Comparison of ENCODE assay signal across 25 mouse cellular contexts in the genomic region with DNA sequence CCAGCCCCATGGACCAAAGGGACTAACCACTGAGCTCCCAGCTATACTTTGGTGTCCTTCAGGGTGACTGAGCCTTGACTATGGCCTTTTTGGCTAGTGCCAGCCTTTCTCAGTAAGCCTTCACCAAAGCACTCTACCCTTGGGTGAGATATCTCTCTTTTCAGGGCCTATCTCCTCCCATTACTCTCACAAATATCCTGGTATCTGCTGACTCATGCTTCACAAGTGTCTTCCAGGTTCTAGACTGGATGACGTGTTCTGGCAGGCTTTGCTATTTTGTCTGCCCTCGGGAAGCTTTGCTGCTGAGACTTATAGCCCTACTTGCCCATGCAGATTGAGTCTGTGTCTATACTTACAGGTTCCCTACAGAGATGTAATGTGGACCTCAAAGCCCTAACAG.
"Had no signal": no experiment of that assay in that cellular context is flagged by ENCODE, and none has a peak within 500 bp of the region (broad histone marks: within the 10 kb centered on the region; RNA-seq: fewer than 3 reads in every experiment).

No protein-coding gene starts in this region.

- H3K4me2 ChIP-seq: heart, embryonic 12.5 days; hindbrain, embryonic 12.5 days; hindbrain, embryonic 14.5 days; intestine, embryonic 15.5 days; limb, embryonic 12.5 days; liver, embryonic 11.5 days; liver, embryonic 13.5 days had no signal

- H3K4me3 ChIP-seq: heart, embryonic 10.5 days; heart, embryonic 12.5 days; hindbrain, embryonic 10.5 days; hindbrain, embryonic 12.5 days; intestine, embryonic 15.5 days; layer of hippocampus, adult 2 months; left cerebral cortex, adult 2 months; limb, embryonic 10.5 days; limb, embryonic 12.5 days; liver, embryonic 13.5 days had no signal

- H3K27me3 ChIP-seq: heart, embryonic 12.5 days; hindbrain, embryonic 12.5 days; intestine, embryonic 15.5 days; limb, embryonic 12.5 days; liver, embryonic 13.5 days had no signal

- ATAC-seq: hindbrain, embryonic 16.5 days; inflammation-experienced regulatory T-cells, adult 6 months; intestine, embryonic 15.5 days; intestine, postnatal 0 days had no signal

- H3K27ac ChIP-seq: heart, embryonic 10.5 days; hindbrain, embryonic 10.5 days; hindbrain, embryonic 12.5 days; hindbrain, embryonic 14.5 days; intestine, embryonic 15.5 days; layer of hippocampus, adult 2 months; left cerebral cortex, adult 2 months; limb, embryonic 10.5 days; limb, embryonic 12.5 days; liver, embryonic 13.5 days had no signal

- H3K9ac ChIP-seq: heart, embryonic 12.5 days; hindbrain, embryonic 12.5 days; hindbrain, embryonic 14.5 days; intestine, embryonic 15.5 days; limb, embryonic 12.5 days; liver, embryonic 13.5 days had no signal

- H3K9me3 ChIP-seq: heart, embryonic 10.5 days; heart, embryonic 12.5 days; hindbrain, embryonic 10.5 days; hindbrain, embryonic 12.5 days; intestine, embryonic 15.5 days; limb, embryonic 10.5 days; limb, embryonic 12.5 days; liver, embryonic 13.5 days had no signal

- H3K36me3 ChIP-seq: heart, embryonic 10.5 days; heart, embryonic 12.5 days; hindbrain, embryonic 10.5 days; hindbrain, embryonic 12.5 days; intestine, embryonic 15.5 days; limb, embryonic 10.5 days; limb, embryonic 12.5 days; liver, embryonic 13.5 days had no signal

- DNase-seq: gastrocnemius, postnatal 14 days; heart, adult 18-20 months; heart, postnatal 10 days; heart, postnatal 4 days; kidney, adult 18-20 months; kidney, adult 8-10 months; kidney, postnatal 10 days; kidney, postnatal 25 days; kidney, postnatal 4 days; liver; liver, embryonic 13.5 days had no signal

- H3K4me1 ChIP-seq: heart, embryonic 10.5 days; heart, embryonic 12.5 days; hindbrain, embryonic 10.5 days; hindbrain, embryonic 12.5 days; intestine, embryonic 15.5 days; limb, embryonic 10.5 days; limb, embryonic 12.5 days; liver, embryonic 13.5 days had no signal
